Mouse (Mus musculus) liver, embryonic 14.5 days (tissue): ENCODE results near the gene Vps9d1.

ENCODE experiments used
- CTCF ChIP-seq: IDR thresholded peaks from 2 replicates; pipeline ENCODE4 v1.5.1; 2016; ENCODE audit warnings: antibody characterized with exemption, low read depth, control low read depth
- EP300 ChIP-seq: IDR thresholded peaks from 2 replicates; pipeline ENCODE4 v1.6.1; 2016; ENCODE audit warnings: antibody characterized with exemption, low read depth

- no peak for TF ChIP-seq CTCF
- no peak for TF ChIP-seq EP300
Measured at GRCm38 (mm10) chr8:123232553-123232952, 21.6 kb downstream of the Vps9d1 start.
